Mouse (Mus musculus) kidney, adult 18-20 months (tissue): ENCODE results near the gene Cnpy2.
A peak's percentile ranks its signal among the peaks of the same experiment; 100 is the strongest.

Experiments used
- DNase-seq: peaks from one replicate; pipeline ENCODE4 v3.0.0; 2021

Cnpy2 gene

GRCm38 (mm10) chr10:128369218-128369543 is 46.9 kb downstream of the Cnpy2 start:
- DNase-seq, result no peak

GRCm38 (mm10) chr10:128369599-128369998 is 47.3 kb downstream of the Cnpy2 start:
- no peak for DNase-seq

DNA sequence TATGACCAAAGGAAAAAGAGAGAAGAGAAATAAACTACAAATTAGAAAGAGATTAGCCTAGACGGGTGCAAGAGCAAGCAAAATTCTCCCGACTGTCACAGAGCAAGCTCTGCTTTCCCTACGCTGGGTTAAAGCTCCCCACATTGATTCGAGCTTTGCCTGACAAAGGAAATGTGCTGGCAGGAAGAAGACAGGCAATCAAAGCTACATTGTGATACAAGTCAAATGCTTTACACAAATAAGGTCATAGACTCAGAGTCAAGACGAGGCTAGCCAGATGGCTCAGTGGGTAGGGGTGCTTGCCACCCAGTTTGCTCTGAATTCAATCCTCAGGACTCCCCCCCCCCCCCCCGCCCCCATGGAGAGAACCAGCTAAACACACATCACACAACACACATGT is 47.8 kb downstream of the Cnpy2 start:
- DNase-seq, result no peak

DNA sequence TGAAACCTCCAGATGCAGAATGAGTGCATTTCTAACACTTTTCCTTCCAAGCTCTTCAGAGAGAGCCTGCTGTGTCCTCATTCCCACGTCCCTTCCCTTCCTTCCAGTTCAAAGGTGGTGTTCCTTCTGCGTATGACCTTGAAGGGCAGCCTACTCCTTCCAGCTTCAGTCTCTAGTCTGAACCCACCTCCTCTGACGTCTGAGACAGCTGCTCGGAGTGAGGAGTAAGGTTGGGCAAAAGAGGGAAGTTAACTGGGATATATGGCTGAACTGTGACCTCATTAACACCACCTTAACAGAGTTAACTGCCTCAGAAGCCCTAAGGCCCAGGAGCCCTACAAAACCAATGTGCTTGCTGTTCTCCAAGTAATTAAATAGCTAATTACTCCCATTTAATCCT is 48.3 kb downstream of the Cnpy2 start:
- no peak for DNase-seq

DNA sequence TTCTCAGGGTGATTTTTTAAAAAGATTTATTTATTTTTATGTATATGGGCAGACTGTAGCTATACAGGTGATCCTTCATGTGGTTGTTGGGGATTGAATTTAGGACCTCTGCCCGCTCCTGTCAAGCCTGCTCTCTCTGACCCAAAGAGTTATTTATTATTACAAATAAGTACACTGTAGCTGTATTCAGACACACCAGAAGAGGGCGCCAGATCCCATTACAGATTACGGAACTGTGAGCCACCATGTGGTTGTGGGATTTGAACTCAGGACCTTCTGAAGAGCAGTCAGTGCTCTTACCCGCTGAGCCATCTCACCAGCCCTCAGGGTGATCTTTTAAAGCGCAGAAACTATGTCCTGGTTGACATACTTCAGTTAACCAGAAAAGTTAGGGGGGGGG is 49.9 kb downstream of the Cnpy2 start:
- no peak for DNase-seq

DNA sequence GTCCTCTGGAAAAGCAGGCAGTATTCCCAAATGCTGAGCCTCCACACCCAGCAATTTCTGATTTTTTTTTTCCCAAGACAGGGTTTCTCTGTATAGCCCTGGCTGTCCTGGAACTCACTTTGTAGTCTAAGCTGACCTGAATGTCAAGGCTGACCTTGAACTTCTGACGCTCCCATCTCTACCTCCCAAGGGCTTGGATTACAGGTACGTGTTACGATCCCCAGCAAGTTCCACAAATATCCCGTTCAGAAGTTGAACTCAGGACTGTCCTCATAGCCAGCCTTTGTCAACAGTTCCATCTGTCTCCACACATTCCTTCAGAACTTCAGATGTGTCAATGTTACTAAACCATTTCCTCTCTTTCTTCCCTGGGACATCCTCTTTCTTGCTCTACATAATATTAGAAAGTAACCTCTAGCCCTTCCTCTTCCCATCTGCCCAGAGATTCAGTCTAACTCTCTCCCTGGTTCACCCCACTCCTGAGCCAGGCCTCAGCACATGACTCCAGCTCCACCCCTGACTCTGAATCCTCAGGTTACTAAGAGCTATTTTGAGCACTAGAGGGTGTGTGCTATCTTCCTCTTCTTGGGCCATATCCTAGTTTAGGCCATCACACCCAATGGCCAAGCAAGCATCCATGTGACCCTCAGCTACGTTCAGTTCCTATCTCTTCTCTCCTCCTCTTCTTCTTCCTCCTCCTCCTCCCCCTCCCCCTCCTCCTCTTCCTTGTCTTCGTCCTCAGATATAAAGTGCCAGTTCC is 50.9 kb downstream of the Cnpy2 start:
- DNase-seq, result no peak

DNA sequence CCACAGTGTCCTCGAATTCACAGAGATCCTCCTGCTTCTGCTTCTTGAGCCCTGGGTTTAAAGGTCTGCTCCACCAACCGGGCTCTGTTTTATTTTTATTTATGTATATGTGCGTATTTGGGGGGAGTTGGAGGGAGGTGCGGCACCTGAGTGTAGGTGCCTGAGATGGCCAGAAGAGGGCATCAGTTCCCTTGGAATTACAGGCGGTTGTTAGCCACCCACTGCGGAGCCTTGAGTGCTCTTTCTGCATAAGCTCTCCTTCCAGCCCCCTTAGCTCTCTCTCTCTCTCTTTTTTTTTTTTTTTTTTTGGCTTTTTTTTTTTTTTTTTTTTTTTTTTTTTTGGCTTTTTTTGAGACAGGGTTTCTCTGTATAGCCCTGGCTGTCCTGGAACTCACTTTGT is 52.1 kb downstream of the Cnpy2 start:
- no peak for DNase-seq

- no peak for DNase-seq
Observed at GRCm38 (mm10) chr10:128376099-128376454, 53.8 kb downstream of the Cnpy2 start.

DNA sequence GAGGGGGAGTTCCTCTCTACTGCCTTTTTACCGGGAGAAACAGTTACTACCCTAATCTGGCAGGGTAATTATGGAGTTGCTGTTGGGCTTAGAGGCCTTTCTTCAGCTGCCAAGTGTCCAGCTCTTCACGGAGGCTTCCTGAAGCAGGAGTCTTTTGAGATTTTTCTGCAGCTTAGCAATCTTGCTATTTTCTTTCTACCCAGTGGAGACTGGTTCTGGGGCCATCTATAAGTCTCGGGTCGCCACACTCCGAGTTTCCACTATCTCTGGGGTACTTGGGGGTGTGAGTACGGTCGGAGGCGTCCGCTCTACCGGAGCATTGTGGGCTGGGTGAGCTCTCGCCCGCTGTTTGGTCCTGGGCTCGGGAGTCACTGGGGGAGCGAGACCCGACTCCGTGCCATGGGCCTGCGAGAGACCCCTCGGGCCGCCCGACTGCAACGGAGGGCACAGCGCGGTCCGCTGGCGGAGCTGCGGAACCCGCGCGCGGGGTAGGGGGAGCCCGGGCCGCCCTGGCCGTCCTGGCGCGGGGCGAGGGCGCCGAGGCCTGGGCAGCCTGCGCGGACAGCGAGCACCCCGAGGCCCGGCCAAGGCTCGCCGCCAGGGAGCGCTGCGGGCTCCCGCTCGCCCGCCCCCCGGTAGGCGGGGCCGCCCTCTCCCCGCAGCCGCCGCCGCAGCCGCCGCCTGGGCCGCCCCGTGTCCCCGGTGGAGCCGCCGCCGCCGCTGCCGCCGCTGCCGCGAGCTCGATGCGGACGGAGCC is 54.4 kb downstream of the Cnpy2 start, which contains the start of gene Ankrd52:
Gene Ankrd52, plus strand, starts transcription at position 661 of the 757 bp plus-strand sequence.
- DNase-seq, result peak; percentile 91
